Mouse (Mus musculus) adipocyte (in vitro differentiated cells): ENCODE results near the gene Rin2.

Source experiments
- DNase-seq: peaks from one replicate; pipeline ENCODE4 v3.0.0-alpha.2; 2016; ENCODE audit warnings: low spot score

Rin2 gene

DNA sequence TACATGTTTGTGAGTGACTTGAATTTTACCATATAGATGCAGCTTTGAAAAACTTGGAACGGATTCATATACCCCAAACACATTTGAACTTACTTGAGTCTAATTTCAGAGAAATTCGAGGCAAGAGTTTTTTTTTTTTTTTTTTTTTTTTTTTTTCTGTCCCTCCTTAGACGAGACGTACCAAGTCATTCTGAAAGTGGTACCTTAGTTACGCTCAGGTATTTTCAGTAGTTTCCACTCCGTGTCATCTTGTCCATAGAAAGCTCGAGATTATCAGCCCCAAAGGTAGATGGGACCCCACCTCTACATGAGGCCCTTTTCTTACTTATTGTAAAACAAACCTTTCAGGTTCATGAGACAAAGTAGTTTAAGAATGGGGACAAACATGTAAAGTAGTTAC, 55.9 kb downstream of the Rin2 start:
- DNase-seq: no peak

DNA sequence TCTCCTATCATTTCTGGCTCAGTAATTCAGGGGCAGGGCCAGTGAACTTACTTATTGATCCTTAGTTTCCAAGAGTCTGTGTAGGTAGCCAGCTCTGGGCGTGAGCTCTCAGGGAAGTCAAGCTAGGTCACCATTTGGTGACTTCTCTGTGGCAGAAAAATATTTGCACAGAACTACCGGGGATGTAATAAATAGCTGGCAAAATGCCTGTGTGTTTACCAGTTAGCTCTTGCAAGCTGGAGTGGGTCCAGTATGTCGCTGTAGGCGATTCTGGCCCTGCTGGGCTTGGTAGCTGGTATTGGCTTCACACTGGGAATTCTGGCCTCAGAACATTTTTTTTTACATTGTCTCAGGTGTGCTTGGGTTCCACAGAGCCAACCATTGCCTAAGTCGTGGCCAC, 60.1 kb downstream of the Rin2 start:
- DNase-seq: peak; percentile 49

DNA sequence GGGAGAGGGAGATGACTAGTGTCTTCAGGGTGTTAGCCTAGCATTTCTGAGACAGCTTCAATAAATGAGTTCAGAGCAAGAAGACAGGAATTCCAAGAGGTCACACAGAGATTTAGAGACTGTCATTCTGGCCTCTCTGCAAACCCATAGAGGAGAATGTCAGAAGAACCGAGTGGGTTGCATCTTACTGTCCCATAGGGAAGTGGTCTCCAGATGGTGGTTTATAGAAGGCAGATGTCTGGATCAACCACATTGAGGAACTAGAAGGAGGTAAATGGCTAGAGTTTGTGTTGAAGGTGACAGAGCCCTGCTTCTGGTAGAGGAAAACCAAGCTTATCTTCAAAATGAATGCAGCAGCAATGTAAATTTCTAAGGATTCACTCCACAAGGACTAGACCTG, 61.5 kb downstream of the Rin2 start:
- no peak for DNase-seq

DNA sequence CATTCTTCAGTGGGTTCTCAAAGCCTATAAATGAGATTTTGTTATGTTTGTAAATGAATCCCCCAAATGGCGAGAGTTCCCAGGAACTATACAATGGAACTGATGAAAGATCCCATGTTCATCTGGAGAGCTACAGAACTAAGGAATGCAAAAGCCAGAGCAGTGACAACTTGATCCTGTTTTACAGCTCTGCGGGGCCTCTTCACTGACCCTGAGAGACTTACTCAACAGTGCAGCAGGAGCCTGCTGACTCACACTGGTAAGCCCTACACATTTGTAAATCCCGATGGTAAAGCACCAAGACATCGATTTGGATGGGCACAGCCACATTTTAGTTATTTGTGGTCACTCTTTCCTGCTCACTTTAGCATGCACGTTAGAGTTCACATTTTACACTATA, 62.2 kb downstream of the Rin2 start:
- no peak for DNase-seq

DNA sequence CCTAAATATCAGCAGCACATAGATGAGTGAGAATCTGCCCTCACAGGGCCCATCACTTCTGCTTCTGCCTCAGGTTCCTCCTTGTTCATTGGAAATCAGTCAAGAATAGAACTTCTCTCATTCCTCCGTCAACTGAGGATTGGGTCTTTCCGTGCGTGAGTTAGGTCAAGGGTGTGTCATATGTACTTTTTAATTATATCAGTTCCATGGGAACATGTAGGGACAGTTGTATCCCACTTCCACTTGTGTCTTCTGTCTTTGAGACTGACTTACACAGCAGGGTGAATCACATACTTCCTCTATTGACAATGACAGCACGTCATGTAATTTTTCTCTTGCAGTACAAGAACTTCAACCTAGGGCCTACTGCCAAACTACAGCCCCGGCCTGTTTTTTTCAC, 65.7 kb downstream of the Rin2 start:
- DNase-seq: no peak

DNA sequence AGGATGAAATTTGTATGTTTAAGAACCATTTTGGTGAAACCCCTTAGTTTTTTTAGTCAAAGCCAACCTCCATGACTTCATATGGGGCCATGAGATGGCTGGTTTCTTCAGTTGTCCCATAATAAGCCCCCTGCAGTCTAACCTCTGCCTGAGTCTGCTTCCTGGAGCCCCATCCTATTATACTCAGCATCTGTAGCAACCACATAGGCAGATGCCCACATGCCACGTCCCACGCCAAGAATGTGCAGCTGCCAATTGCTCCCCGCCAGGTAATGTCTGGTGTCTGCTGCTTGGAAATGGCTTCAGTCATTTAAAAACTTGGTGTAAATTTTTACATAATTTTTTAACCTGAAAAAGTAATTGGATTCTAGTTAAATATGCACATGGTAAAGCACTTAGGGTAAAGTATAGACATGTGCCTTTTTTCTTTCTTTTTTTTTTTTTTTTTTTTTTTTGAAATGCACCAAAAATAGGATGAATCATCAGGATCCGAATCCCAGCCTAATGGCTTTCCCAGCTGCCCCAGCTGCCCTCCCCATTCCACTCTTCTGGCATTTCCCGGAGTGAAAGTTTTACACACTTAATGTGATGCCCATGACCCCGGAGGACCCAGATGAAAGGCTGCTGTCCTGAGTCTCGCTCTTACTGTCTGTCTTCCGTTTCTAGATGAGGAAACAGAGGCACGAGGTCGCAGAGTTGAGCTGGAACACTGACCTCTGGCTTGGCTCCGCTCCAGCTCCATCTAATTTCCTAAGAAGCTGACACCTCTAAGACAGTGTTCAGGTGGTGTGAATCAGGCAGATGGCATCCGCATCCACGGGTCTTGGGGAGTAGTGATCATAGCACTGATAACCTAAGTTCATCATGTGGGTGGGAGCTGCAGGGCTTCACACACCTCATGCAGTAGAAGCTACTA, 68.0 kb downstream of the Rin2 start:
- DNase-seq: no peak

DNA sequence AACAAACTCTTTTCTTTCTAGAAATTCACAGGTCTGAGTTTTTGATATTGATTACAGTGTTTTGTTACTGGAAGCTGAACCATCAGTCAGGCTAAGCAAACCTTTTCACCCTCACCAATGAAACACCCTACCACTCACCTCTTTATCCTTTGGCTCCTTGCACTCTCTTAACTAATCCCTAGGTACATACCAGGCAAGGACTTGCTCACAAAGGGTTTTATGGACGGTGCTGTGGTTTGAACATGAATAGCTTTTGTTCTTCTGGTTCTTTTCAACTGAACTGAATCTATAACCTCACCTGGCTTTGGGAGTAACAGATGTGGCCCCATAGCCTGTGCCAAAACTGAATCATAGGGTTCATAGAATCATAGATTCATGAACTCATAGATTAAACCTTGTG, 71.4 kb downstream of the Rin2 start:
- no peak for DNase-seq

DNA sequence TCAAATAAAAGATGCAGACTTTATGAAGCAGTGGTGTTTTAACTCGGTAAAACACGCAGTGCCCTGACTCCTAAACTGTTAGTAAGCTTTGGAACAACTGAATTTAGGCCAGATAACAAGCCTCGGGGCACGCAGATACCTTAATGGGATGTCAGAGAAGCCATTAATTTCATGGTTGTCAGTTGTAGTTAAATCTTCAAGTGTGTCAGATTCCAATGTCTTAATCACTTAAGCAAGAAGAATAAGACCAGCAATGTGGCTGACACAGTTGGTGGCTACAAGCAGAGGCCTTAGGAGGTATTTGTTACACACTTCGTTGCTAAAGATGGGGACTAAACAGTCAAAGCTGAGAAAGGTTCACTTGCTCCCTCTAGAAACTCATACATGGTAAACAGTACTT, 74.6 kb downstream of the Rin2 start:
- no peak for DNase-seq

DNA sequence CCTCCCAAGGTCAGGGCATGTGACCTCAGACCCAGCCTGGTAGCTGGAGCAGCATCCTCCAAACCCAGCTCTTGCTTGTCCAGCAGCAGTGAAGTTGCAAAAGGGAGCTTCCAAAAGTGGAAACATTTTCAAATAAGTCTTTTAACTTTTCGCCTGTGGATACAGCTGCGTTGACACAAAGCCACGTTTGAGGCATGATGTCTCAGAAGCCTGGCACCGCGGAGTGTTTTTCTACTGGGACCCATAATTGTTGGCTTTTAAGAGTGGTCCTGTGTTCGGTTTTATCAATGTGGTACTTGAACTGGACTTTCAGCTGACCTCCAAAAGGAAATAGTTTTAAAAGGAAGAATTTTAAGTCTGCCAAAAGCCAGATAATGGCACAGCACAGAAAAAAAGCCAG, 77.6 kb downstream of the Rin2 start:
- DNase-seq: no peak

DNA sequence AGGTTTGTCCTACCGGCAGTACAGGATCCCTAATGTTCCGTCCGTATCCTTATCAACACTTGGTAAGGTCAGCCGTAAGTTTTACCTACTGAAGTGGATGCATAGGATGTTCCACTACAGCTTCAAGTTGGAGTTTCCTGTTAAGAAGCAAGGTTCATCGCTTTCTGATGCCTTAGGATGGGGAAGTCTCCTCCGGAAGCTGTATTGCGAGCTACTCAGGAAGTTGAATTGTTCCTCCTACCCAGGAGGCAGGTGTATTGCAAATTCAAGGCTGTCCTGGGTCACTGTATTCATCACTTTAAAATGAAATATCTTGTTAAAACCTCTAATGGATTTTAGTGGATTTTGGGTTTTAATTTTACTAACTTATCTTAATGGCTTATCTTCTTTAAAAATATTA, 79.0 kb downstream of the Rin2 start:
- DNase-seq: no peak

DNA sequence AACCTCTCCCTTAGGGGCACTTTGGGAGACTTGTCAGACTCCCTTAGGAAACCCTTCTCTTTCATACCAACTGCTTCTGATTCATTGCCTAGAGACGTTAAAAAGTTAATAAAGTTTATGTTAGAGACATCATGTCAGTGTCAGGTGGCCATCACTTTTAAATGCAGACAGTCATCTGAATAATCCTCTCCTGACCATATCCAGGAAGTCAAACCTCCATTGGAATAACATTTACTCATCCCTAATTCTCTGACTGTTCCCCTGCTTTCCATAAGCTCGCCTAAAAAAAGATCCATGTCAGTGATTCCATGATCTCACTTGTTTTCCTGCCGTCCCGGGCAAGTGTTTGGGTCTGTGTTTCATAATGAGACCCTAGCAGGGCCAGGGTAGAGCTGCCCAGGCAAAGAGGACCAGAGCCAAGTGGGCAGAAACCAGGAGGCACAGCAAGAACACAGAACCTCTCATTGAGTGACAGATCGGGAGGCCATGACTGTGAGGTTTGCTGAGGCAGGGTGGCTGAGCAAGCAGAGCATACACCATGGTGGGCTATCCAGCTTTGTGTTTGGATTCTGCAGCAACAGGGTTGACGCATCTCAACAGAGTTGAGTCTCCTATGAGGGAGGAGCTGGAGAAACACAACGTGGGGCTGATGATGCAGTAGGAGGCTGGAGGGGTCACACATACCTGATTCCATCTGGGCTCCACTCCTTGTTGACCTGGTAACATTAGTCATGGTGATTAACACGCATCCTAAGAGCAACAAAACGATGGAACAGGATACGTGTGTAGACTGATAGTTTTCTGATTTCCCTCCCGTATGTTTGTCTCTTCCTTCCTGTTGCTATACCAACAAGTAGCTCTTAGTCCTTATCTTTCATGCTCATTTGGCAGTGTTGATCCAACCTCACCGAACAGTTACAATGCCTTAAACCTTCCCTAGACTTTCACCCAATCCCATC, 81.1 kb downstream of the Rin2 start:
- DNase-seq: no peak

DNA sequence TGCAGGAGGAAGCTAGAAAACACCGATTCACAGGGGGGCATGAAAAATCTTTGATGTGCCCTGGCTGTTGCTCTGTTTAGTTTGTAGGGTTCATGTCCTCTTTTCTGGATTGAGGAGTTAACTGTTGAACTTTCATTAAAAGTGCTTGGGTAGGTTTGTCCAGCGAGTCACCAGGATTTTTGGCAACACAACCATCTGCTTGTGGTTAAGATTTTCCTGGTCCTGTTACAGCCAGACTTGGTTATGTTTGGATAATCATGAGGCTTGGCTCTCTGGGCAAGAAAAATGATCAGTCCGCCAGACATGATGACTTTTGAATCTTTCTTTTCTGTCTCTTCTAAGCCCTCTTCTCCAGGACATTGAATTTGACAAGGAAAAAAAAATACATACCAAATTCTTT, 85.1 kb downstream of the Rin2 start:
- DNase-seq: peak; percentile 29

DNA sequence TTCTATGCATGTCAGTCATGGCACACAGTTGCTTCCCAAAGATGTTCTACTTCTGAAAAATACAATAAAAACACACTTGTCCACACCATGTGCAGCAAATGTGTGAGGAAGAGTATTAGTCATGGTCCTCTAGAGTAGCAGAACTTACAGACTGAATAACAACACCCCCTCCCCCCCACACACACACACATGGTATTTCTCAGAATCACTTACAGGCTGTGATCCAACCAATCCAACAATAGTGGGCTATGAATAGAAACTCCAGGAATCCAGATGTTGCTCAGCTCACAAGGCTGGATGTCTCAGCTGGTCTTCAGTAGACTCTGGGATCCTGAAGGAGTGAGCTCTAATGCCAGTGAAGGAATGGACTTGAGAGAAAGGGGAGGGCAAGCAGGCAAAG, 86.4 kb downstream of the Rin2 start:
- no peak for DNase-seq

DNA sequence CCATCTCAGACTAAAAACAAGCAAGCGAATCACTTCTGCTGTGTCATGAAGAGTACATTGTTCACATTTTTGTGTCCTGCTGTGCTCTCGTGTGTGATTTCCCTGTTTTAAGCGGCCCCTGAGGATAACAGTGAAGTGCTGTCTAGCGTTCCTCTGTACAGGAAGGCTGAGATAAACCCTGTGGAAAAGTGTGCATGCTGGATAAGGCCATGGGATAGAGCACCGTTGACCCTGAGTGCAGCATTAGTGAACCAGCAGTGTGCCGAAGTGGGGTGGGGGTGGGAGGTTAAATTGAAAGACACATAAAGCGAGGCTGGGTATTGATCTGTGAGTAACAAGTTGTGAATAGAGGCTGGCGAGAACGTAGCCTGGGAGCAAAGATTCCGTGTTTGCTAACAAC, 94.9 kb downstream of the Rin2 start:
- DNase-seq: no peak

DNA sequence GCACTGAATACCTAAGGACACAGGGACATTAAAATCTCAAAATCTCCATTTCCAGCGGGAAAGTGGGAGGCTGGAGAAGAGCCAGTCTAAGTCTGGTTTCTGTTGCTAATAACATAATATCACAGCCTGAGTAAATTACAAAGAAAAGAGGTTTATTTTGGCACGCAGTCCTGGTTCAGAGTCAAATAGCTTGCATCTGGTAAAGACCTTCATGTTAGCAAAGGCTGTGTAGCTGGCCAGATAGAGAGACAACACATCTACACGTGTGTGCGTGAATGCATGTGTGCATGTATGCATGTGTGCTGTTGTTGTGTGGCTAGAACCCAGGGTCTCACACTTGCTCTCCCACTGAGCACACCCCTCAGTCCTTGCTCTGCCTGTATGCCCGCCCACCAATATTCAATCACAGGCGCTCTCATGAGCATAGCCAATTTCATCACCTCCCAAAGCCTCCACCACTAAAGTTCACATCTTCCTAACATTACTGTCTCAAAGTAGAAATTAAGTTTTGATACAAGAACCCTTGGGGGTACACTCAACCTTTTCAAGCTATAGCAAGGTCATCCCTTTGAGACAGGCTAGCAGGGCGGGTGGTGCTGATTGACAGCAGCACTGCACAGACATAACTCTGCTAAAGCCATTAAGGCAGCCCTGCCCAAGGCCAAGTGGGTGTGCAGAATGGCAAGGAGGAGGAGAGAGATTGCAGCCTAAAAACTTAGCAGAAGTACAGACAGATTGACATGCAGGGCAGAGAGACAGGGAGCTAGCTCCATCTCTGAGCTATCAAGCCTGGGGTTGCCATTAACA, 95.9 kb downstream of the Rin2 start:
- DNase-seq: no peak

DNA sequence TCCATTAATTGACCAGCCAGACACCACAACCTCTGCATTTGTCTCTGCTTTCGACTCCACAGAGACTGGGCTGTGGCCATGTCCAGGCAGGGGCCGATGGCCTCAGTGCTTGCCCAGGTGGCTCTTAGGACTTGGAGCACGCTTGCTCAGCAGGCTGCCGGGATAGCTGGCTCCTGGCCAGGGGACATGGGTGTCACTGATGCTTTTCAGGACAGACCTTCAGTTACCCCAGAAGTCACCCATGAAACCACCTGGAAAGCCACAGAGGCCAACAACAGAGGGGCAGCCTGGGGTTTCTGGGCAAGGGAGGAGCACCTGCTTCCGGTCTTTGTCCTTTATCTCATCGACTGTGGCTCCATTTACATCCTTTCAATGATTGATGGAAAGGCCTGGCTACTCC, 108.2 kb downstream of the Rin2 start:
- no peak for DNase-seq

DNA sequence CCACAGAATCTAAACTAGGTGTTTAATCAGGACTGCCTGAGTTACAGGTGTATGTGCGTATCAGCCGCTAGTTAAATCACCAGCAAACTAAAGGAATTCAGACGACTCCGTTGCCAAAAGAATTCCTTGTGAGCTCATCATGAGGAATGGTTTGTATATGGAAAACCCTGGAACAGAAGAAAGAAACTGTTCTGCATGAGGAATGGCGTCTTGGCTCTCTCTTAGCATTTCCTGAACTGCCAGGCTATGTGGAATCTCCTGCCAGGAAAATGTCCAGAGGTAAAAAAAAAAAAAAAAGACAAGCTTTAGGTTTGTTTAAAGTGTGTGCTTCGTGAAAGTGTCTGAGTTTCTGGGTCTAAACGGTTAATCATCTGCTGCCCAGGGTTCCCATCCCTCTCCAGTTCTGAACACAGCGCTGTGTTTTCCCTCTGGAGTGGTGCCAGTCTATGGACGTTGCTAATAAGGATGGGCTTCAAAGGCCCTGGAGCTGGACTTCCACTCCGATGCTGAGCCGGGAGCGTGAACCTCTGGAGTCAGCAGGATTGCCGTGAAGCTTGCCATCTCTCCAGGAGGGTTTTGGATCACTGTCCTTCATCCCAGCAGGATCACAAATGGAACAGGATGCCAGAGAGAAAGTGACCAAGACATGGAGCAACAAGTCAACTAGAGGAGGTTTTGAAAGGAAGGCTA, 109.4 kb downstream of the Rin2 start:
- no peak for DNase-seq

DNA sequence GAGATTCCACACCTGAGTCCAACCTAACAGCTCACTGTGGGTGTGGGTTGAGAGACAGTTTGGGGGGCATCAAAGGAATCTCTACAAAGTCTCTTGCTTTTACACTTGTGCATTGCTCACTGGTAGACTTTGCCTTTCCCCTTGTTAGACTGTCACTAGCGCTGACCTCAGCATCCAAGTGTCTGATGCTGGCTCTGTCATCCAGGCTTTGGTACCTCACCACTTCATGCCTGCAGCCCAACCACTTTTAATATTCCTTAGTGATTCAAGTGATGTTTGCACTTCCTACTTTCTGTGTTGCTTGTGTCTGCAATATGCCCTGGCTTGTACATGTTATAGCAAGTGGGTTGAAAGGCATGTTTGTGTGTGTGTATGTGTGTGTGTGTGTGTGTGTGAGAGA, 109.9 kb downstream of the Rin2 start:
- DNase-seq: no peak

DNA sequence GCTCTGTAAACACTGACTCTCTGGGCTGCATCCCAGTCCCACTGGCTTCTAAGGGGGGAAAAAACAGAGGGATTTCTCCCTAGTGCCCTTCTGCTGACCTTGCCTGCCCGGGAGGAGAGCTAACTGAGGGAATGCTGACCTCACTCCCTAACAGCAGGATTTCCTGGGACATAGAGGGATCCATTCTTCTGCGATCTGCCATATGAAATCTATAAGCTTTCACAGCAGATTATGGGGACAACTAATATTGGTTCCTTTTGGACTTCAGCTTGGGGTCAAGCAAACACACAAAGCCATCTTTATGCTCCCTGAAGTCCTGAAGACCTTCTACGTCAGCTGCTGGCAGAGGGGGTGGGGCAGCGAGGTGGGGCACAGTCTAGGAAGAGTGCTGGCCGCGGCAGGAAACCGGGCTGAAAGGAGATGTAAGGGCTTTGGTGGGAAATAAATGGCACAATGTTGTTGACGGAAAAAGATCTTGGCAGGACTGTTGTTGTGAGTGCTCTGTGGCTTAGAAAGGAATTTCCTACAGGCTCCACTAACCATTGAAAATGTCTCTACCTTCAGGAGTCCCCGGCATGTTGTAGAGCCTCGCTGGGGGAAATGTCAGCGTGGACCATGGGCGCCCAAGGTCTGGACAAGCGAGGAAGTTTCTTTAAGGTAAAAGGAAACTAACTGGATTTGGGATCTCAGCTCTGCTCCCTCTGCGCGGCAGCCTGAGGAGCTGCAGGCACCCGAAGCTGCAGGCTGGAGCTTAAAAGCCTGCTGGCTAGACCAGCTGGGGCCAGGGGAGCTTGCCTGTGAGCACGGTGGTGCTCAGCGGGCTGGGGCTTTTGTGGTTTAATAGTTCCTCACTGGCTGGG, 111.0 kb downstream of the Rin2 start:
- DNase-seq: peak; percentile 55

DNA sequence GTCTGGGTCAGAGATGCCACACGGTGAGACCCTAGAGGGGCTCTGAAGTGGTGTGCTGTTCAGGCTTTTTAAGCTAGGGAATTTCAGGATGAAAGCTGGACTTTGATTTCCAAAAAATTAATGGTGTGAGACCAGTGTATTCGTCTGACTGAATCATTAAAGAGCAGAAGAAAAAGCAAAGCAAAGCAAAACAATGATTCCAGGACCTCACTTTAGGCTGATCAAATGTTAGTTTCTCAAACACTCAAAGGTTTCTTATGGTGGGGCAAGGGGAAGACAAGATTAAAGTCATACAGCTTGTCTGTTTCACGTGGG, 111.6 kb downstream of the Rin2 start:
- no peak for DNase-seq

DNA sequence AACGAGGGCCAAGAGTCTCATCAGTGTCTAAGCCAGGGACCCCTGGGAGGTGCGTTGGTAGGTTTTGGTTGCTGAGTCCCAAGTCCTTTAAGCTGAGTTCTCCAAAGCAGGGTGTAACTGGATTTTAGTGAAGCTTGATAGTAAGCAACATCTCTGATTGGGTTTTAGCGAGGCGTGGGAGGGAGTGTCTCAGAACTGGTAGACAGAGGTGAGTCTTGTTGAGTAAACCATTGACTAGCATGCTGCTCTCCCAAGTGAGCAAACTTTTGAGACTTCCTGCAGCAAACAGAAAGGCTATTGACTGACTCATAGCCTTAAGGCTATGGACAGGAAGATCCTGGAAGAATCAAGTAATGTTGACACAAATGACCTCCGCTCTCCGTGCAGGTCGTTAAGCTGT, 112.5 kb downstream of the Rin2 start:
- no peak for DNase-seq
